ENCODE assay signal across 19 mouse cellular contexts in the genomic region with DNA sequence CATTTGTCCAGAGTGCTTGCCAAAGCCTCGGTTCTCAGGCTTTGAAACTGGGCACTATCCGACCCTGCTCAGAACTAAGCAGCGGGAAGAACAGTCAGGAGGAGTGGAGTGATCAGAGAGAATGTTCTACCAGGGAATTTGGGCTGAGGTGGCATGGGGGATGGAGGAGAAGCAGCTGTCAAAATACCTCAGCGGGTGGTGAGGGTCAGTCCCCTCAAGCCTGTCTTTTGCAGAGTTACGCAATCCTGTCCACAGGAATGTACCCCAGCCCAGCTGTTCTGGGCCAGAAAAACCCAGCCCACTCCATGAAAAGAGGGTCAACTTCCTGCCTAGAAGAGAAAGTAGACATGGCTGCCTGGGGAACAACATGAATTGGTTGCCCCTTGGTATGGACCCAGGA. TPM values are rescaled to one million over a fixed set of nuclear protein-coding genes. Genes with fewer than 3 reads are reported as not detected.
DNase-seq lines count a peak whose midpoint lies in the region; ATAC-seq and TF ChIP-seq lines count a peak whose summit lies in the region.
"Had no signal": no experiment of that assay in that cellular context is flagged by ENCODE, and none has a peak within 500 bp of the region (broad histone marks: within the 10 kb centered on the region; RNA-seq: fewer than 3 reads in every experiment).

No protein-coding gene starts in this region.

- H3K4me1 ChIP-seq in limb, embryonic 13.5 days: peaks cover 7% of the 10 kb centered on the region
- H3K4me1 ChIP-seq in limb, embryonic 10.5 days: peaks cover 14% of the 10 kb centered on the region
- no peaks in the 10 kb centered on the region for H3K4me1 ChIP-seq in lung, postnatal 0 days (ENCODE audit: insufficient read depth, low read depth, low read length)
- peaks cover 5% of the 10 kb centered on the region; the same call in 1 of the 2 replicates for H3K4me1 ChIP-seq in lung, adult 2 months (ENCODE audit: control insufficient read depth, insufficient read depth, low read length)
- H3K4me1 ChIP-seq in heart, adult 2 months (ENCODE audit: control insufficient read depth, insufficient read depth, low read length): 0 out of 2 replicates have a peak, but pooled peaks cover 1% of the 10 kb centered on the region

- no peak for DNase-seq in limb, embryonic 10.5 days (ENCODE audit: low spot score)
- peak; percentile 58 for DNase-seq in lung, postnatal 0 days (ENCODE audit: low spot score)
- no peak for DNase-seq in lung, adult 2 months
- peak; percentile 31 for DNase-seq in lung, postnatal 36 days
- no peak for DNase-seq in heart, adult 2 months
- DNase-seq in gastrocnemius, postnatal 10 days: no peak
- DNase-seq: adrenal gland, adult 2 months; cerebellum, adult 2 months; cerebellum, postnatal 36 days; gastrocnemius, postnatal 36 days; heart, postnatal 10 days; right cerebral cortex, postnatal 25 days had no signal

- no peak for TF ChIP-seq POLR2A in lung, adult 2 months (IDR thresholded peaks at IDR 0.05; ENCODE audit: borderline replicate concordance, extremely low read depth, low read depth, low read length)
- TF ChIP-seq POLR2A in heart, adult 2 months (IDR thresholded peaks at IDR 0.05; ENCODE audit: insufficient read depth, low read depth, low read length): no peak

- H3K79me2 ChIP-seq in heart, adult 2 months (replicated peaks; ENCODE audit: control insufficient read depth, insufficient read depth, low read length): no peaks in the 10 kb centered on the region

- no peaks in the 10 kb centered on the region for H3K27me3 ChIP-seq in limb, embryonic 13.5 days
- H3K27me3 ChIP-seq in limb, embryonic 10.5 days (ENCODE audit: low read depth, poor library complexity, severe bottlenecking): no peaks in the 10 kb centered on the region
- no peaks in the 10 kb centered on the region for H3K27me3 ChIP-seq in lung, postnatal 0 days (replicated peaks; ENCODE audit: insufficient read depth, low read length)
- H3K27me3 ChIP-seq in heart, adult 2 months (ENCODE audit: control insufficient read depth, insufficient read depth, low read length): no peaks in the 10 kb centered on the region
- H3K27me3 ChIP-seq: forebrain, embryonic 15.5 days; hindbrain, embryonic 12.5 days; limb, embryonic 12.5 days; stomach, embryonic 15.5 days had no signal

- H3K4me3 ChIP-seq in limb, embryonic 13.5 days: no peak overlapping the region
- H3K4me3 ChIP-seq in limb, embryonic 10.5 days: no peak overlapping the region
- no peak overlapping the region for H3K4me3 ChIP-seq in lung, postnatal 0 days (ENCODE audit: low read depth, low read length)
- H3K4me3 ChIP-seq in lung, adult 2 months (replicated peaks; ENCODE audit: extremely low read depth, low read depth, low read length): no peak overlapping the region
- H3K4me3 ChIP-seq in heart, adult 2 months: no peak overlapping the region
- H3K4me3 ChIP-seq: forebrain, embryonic 15.5 days; hindbrain, embryonic 12.5 days; limb, embryonic 12.5 days; stomach, embryonic 15.5 days had no signal

- no peak overlapping the region for H3K9ac ChIP-seq in limb, embryonic 13.5 days
- H3K9ac ChIP-seq in lung, postnatal 0 days (replicated peaks; ENCODE audit: low read depth): no peak overlapping the region
- H3K9ac ChIP-seq in heart, adult 2 months (ENCODE audit: low read depth, low read length): no peak overlapping the region
- H3K9ac ChIP-seq: forebrain, embryonic 15.5 days; hindbrain, embryonic 12.5 days; limb, embryonic 12.5 days; stomach, embryonic 15.5 days had no signal

- no peaks in the 10 kb centered on the region for H3K9me3 ChIP-seq in limb, embryonic 13.5 days
- no peaks in the 10 kb centered on the region for H3K9me3 ChIP-seq in limb, embryonic 10.5 days (replicated peaks)
- no peaks in the 10 kb centered on the region for H3K9me3 ChIP-seq in lung, postnatal 0 days (ENCODE audit: low read length)
- H3K9me3 ChIP-seq: forebrain, embryonic 15.5 days; hindbrain, embryonic 12.5 days; limb, embryonic 12.5 days; stomach, embryonic 15.5 days had no signal

- 0 out of 2 replicates have a peak, but pooled peaks have one; percentile 22 for TF ChIP-seq EP300 in lung, postnatal 0 days (IDR thresholded peaks at IDR 0.05)
- no peak for TF ChIP-seq EP300 in heart, adult 2 months (IDR thresholded peaks at IDR 0.05; ENCODE audit: insufficient read depth, low read depth, low read length)

- H3K36me3 ChIP-seq in limb, embryonic 13.5 days: peaks cover 50% of the 10 kb centered on the region
- H3K36me3 ChIP-seq in limb, embryonic 10.5 days: no peaks in the 10 kb centered on the region; the same call in 1 of the 2 replicates
- no peaks in the 10 kb centered on the region for H3K36me3 ChIP-seq in lung, postnatal 0 days (ENCODE audit: insufficient read depth, low read length)
- H3K36me3 ChIP-seq in heart, adult 2 months (ENCODE audit: control insufficient read depth, insufficient read depth, low read length): no peaks in the 10 kb centered on the region
- H3K36me3 ChIP-seq: forebrain, embryonic 15.5 days had no signal

- ATAC-seq in limb, embryonic 13.5 days (ENCODE audit: low FRiP score, low read depth): peak; percentile 29; the same call in 1 of the 2 replicates
- peak; percentile 16; the same call in 1 of the 2 replicates for ATAC-seq in lung, postnatal 0 days
- ATAC-seq: forebrain, embryonic 15.5 days; midbrain, embryonic 16.5 days had no signal

- WGBS in limb, embryonic 13.5 days: 75% methylated on average over 5 of the region's 5 CpGs
- WGBS in limb, embryonic 10.5 days: 72% methylated on average over 5 of the region's 5 CpGs
- WGBS in lung, postnatal 0 days: 46% methylated on average over 5 of the region's 5 CpGs
- 63% methylated on average over 5 of the region's 5 CpGs for WGBS in lung, adult 2 months
- 82% methylated on average over 5 of the region's 5 CpGs for WGBS in heart, adult 2 months

- H3K4me2 ChIP-seq in limb, embryonic 13.5 days (replicated peaks): no peak overlapping the region
- no peak overlapping the region for H3K4me2 ChIP-seq in lung, postnatal 0 days (replicated peaks; ENCODE audit: low read depth, low read length)
- H3K4me2 ChIP-seq: forebrain, embryonic 15.5 days; heart, embryonic 11.5 days; hindbrain, embryonic 12.5 days; limb, embryonic 12.5 days; stomach, embryonic 15.5 days had no signal

- H3K27ac ChIP-seq in limb, embryonic 13.5 days: no peak overlapping the region
- no peak overlapping the region for H3K27ac ChIP-seq in limb, embryonic 10.5 days
- peak overlapping the region; percentile 71 for H3K27ac ChIP-seq in lung, postnatal 0 days (ENCODE audit: low read length)
- no peak overlapping the region for H3K27ac ChIP-seq in heart, adult 2 months
- H3K27ac ChIP-seq: forebrain, embryonic 15.5 days; hindbrain, embryonic 12.5 days; limb, embryonic 12.5 days; stomach, embryonic 15.5 days had no signal

- intact Hi-C loops in heart, adult 2 months (cut with DNase I): no loop called here

- TF ChIP-seq CTCF in lung, postnatal 0 days (IDR thresholded peaks at IDR 0.05): no peak
- no peak for TF ChIP-seq CTCF in lung, adult 2 months (IDR thresholded peaks at IDR 0.05; ENCODE audit: insufficient read depth, low read length)
- TF ChIP-seq CTCF in heart, adult 2 months (IDR thresholded peaks at IDR 0.05): no peak

RNA-seq across cellular contexts. Expression of gene Chst15, which starts 56.4 kb away (rescaled TPM):
- polyA plus RNA-seq in limb, embryonic 13.5 days (2015; fragmentation: Nextera tagmentation; extraction: Ambion mirVana): 23.6 and 24.3 TPM in 2 replicates
- polyA plus RNA-seq in limb, embryonic 10.5 days (2016; fragmentation: Nextera tagmentation; extraction: Ambion mirVana): 9.2 and 9.6 TPM in 2 replicates
- 13.1 and 14.1 TPM in 2 replicates for polyA plus RNA-seq in lung, postnatal 0 days (2015; fragmentation: Nextera tagmentation; extraction: Ambion mirVana)
- polyA plus RNA-seq in lung, adult 2 months (2012; rRNA removed): 14.1 and 14.7 TPM in 2 replicates
- total RNA-seq in heart, adult 2 months (2021): 1 to 10 TPM; 6.8 to 7.3 TPM
- 6.3 and 7.0 TPM in 2 replicates for polyA plus RNA-seq in heart, adult 2 months (2012; rRNA removed)
- total RNA-seq in gastrocnemius, postnatal 10 days (2021): 10 to 100 TPM in 1 of 2 experiments, 1 to 10 TPM in 1; 8.8 to 10.2 TPM

Comparison
In these comparisons a context has a peak if more than half of its experiments do, and no peak if none do; other contexts are left out.
1. DNase-seq: peak in lung, postnatal 0 days (single experiment) and lung, postnatal 36 days (single experiment); none in limb, embryonic 10.5 days (single experiment), lung, adult 2 months (single experiment), heart, adult 2 months (0 of 2) and gastrocnemius, postnatal 10 days (single experiment).